Mouse (Mus musculus): ENCODE measurements around the gene Carmil1.

- no peak for TF ChIP-seq POLR2A (IDR thresholded peaks at IDR 0.05; ENCODE audit: insufficient read depth, low read depth, low read length)
- TF ChIP-seq CTCF (IDR thresholded peaks at IDR 0.05; ENCODE audit: insufficient read depth, low read depth, low read length): no peak
Observed at GRCm38 (mm10) chr13:24263560-24263959, 17.0 kb downstream of the Carmil1 start.

All from olfactory bulb, adult 2 months (tissue).